Mouse (Mus musculus) kidney, adult 10 weeks (tissue): ENCODE results near the gene Olfr403. TPM values are rescaled to one million over a fixed set of nuclear protein-coding genes. Genes with fewer than 3 reads are reported as not detected.

Source experiments
- polyA plus RNA-seq: library from polyadenylated mRNA; stranded (reverse); fragments of 350-450 nt; fragmentation: Illumina TruSeq; extraction: RNeasy Lipid Tissue Mini Kit (QIAGEN cat#74804); gene quantifications from one replicate; pipeline ENCODE4 v1.2.3, GENCODE M21; 2014; ENCODE audit warnings: low read depth, low replicate concordance

Olfr403 gene
- polyA plus RNA-seq = not detected

DNA sequence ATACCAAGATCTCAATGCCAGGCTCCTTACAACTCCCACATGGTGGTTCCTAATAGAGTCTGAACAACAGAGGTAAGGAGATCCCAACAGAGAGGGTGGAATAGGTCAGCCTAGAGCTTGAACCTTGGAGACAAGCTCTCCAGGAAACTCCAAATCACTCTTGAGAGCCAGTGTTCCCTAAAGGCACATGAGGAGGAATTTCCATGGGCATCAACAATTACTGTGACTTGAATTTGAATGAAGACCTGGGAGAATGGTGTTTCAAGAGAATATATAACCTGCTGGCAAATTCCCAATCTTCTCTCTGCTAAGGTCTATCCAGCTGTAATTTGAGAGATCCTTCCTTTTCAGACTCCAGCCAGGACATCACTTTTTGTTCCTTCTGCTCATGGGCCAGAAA, at the start of gene Olfr403:
Gene Olfr403, plus strand, starts transcription at position 301 of the 400 bp plus-strand sequence.

DNA sequence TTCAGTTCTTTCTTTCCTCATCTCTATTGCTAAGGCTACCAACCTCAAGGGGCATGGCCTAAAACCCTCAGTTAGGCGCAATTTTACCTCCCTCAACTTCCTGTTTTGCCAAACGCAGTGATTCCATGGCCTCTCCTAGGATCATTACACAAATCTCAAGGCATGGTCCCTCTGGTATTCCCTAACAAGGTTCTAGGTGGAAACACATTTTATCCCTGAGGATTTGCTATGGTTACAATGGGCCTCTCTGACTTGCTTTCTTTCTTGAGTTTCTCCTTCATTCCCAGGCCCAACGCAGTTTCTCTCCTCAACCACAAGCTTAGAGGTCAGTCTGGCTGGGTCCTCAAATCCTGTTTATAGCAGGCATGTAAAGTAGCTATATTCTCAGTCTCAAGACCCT, 32.8 kb upstream of the Olfr403 start, which contains the start of gene Olfr402:
Gene Olfr402, plus strand, starts transcription at position 301 of the 400 bp plus-strand sequence.

DNA sequence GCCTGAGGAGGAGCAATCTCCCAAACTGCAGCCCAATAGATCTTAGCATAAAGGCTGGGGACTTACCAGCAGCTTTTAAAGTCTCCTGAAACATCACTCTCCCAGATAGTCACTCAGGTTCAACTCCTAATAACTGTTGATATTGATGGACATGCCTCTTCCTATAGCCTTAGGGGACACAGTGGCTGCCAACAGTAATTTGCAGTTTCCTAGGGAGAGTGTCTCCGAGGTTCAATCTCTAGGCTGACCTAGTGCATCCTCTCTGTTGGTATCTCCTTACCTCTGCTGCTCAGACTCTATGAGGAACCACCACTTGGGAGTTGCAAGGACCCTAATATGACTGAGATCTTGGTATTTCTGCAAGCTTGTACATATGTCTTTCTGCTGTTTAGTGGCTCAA, 25.2 kb downstream of the Olfr403 start, which contains the start of gene Olfr43:
Gene Olfr43, minus strand, starts transcription at position 101 of the 400 bp plus-strand sequence.

Other genes starting within 250 kb of the Olfr403 start
- gene Olfr23, start 249.6 kb upstream of the Olfr403 start, polyA plus RNA-seq = not detected
- not detected for gene Olfr397, start 225.4 kb upstream of the Olfr403 start, polyA plus RNA-seq
- gene Olfr398, start 195.8 kb upstream of the Olfr403 start, polyA plus RNA-seq = not detected
- gene Olfr139, start 129.7 kb upstream of the Olfr403 start, polyA plus RNA-seq = not detected
- not detected for gene Olfr399, start 129.6 kb upstream of the Olfr403 start, polyA plus RNA-seq
- not detected for gene Zfp616, start 116.3 kb upstream of the Olfr403 start, polyA plus RNA-seq
- gene Olfr401, start 72.5 kb upstream of the Olfr403 start, polyA plus RNA-seq = not detected
- gene Olfr402, start 32.7 kb upstream of the Olfr403 start, polyA plus RNA-seq = not detected
- not detected for gene Olfr43, start 25.1 kb downstream of the Olfr403 start, polyA plus RNA-seq
- gene Olfr406, start 73.6 kb downstream of the Olfr403 start, polyA plus RNA-seq = not detected
- gene Olfr59, start 97.5 kb downstream of the Olfr403 start, polyA plus RNA-seq = not detected
- not detected for gene Olfr410, start 151.8 kb downstream of the Olfr403 start, polyA plus RNA-seq
- not detected for gene Olfr411, start 166.4 kb downstream of the Olfr403 start, polyA plus RNA-seq
- gene Olfr412, start 175.8 kb downstream of the Olfr403 start, polyA plus RNA-seq = not detected